Mouse (Mus musculus): ENCODE measurements at regions not wholly inside any gene's neighbourhood (a gene's known extent, or its start where the extent isn't known, plus 50 kb on each side); places are given as distances from the start of the nearest gene placed in this dataset.
A peak's percentile ranks its signal among the peaks of the same experiment; 100 is the strongest.
"Not testable (repeated sequence)": the region's sequence is repeated elsewhere in the genome, so short reads cannot be mapped to it uniquely, and the experiment has no call there.

- peak overlapping the region; percentile 61 for H3K4me2 ChIP-seq (ENCODE audit: low read length)
These were observed 69.9 kb upstream of the Zfp825 start for GRCm38 (mm10) chr13:74563483-74564330.

DNA sequence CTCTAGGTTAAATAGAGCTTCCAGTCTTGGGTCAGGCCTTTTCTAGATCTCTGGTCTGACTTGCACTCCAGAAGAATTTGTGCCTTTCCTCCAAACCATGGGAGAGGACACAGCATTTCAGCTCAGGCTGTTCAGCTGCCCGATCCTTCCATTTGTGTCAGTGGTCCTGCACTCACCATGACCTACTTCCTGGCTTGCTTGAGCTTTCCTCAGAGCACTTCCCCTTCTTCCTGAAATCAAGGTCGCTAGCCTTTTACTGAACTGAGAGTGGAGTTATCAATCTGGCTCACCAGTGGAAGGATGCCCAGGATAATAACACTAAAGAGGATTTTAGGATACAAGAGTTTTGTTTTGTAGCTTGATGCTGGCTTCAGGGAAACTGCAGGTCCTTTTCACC, 70.5 kb upstream of the Zfp825 start:
- H3K36me3 ChIP-seq (ENCODE audit: insufficient read depth, low read length); H3K9me3 ChIP-seq (replicated peaks; ENCODE audit: low read length); ATAC-seq (replicated peaks; ENCODE audit: low FRiP score, low read depth); DNase-seq (ENCODE audit: low spot score); H3K4me1 ChIP-seq (replicated peaks; ENCODE audit: insufficient read depth, low read length); H3K27me3 ChIP-seq (ENCODE audit: insufficient read depth, low read length): not testable (repeated sequence)
- Histone ChIP-seq H3K27ac (peak overlapping the region; percentile 85), H3K4me3 (replicated peaks; ENCODE audit: low read depth, low read length) (peak overlapping the region; percentile 56), H3K9ac (ENCODE audit: low read depth, low read length) (peak overlapping the region; percentile 59; the same call in 1 of the 2 replicates), H3K4me2 (ENCODE audit: low read length) (peak overlapping the region; percentile 61)
- WGBS: 6% methylated on average over 2 of the region's 2 CpGs

More at GRCm38 (mm10) chr13:74563483-74564330, 69.9 kb upstream of the Zfp825 start:
- not testable (repeated sequence) for H3K36me3 ChIP-seq (ENCODE audit: insufficient read depth, low read length); H3K9me3 ChIP-seq (replicated peaks; ENCODE audit: low read length); H3K4me1 ChIP-seq (replicated peaks; ENCODE audit: insufficient read depth, low read length); H3K27me3 ChIP-seq (ENCODE audit: insufficient read depth, low read length)
- WGBS: 2% methylated on average over 27 of the region's 27 CpGs
- Histone ChIP-seq H3K9ac (ENCODE audit: low read depth, low read length) (peak overlapping the region; percentile 59; the same call in 1 of the 2 replicates), H3K27ac (peak overlapping the region; percentile 85), H3K4me3 (replicated peaks; ENCODE audit: low read depth, low read length) (peak overlapping the region; percentile 56)
- peak; percentile 98 for ATAC-seq (replicated peaks; ENCODE audit: low FRiP score, low read depth)
- DNase-seq (ENCODE audit: low spot score): peak; percentile 95

GRCm38 (mm10) chr13:74569967-74570366, 69.4 kb upstream of the Erap1 start:
- DNase-seq (ENCODE audit: low spot score); ATAC-seq (replicated peaks; ENCODE audit: low FRiP score, low read depth); H3K27ac ChIP-seq; H3K9me3 ChIP-seq (replicated peaks; ENCODE audit: low read length); H3K9ac ChIP-seq (ENCODE audit: low read depth, low read length); H3K4me2 ChIP-seq (ENCODE audit: low read length); H3K4me1 ChIP-seq (replicated peaks; ENCODE audit: insufficient read depth, low read length); H3K36me3 ChIP-seq (ENCODE audit: insufficient read depth, low read length); H3K27me3 ChIP-seq (ENCODE audit: insufficient read depth, low read length); H3K4me3 ChIP-seq (replicated peaks; ENCODE audit: low read depth, low read length): not testable (repeated sequence)
- peak; percentile 44 for TF ChIP-seq CTCF (IDR thresholded peaks at IDR 0.05; ENCODE audit: low read depth)
- 68% methylated on average over 4 of the region's 4 CpGs for WGBS
